Mouse (Mus musculus): Measurements from ENCODE around the gene Gm44805.

- no peak for TF ChIP-seq POLR2A (IDR thresholded peaks at IDR 0.05; ENCODE audit: low read depth, low read length)
- TF ChIP-seq CTCF (conservative IDR thresholded peaks at IDR 0.05; ENCODE audit: insufficient read depth, insufficient read length, low read depth, low read length): peak; percentile 34; the same call in 1 of the 2 replicates
These were observed 17.0 kb upstream of the Gm44805 start for GRCm38 (mm10) chr7:19697949-19698906.

Data from kidney, adult 2 months (tissue).